Mouse (Mus musculus) inflammation-experienced regulatory T-cells, adult 6 months (primary cell): ENCODE results near the gene Wars. TPM values are rescaled to one million over a fixed set of nuclear protein-coding genes. Genes with fewer than 3 reads are reported as not detected.

Experiments
- ATAC-seq: one replicate; pipeline ENCODE4 v1.8.0; 2017
- polyA plus RNA-seq, 3 experiments: library from polyadenylated mRNA; unstranded; fragments of 100-300 nt; shearing (Covaris generic); gene quantifications; one replicate each; pipeline ENCODE4 v1.2.1; 2017

Gene Wars
- polyA plus RNA-seq, result 10 to 100 TPM; 47.8 to 53.4 (median 48.0) TPM

GRCm38 (mm10) chr12:108893715-108894431 lies at the start of gene Wars:
Gene Wars (minus strand): TSS chr12:108894174.
- ATAC-seq, result peak; percentile 86

GRCm38 (mm10) chr12:108942203-108942923 lies 48.4 kb upstream of the Wars start:
- ATAC-seq, result no peak

GRCm38 (mm10) chr12:108941282-108941681 lies 47.3 kb upstream of the Wars start:
- ATAC-seq, result no peak

GRCm38 (mm10) chr12:108940255-108940654 lies 46.3 kb upstream of the Wars start:
- ATAC-seq, result no peak

- ATAC-seq, result no peak
Measured at GRCm38 (mm10) chr12:108939317-108939716, 45.3 kb upstream of the Wars start.

- no peak for ATAC-seq
Measured at GRCm38 (mm10) chr12:108938844-108939243, 44.9 kb upstream of the Wars start.

- no peak for ATAC-seq
Measured at GRCm38 (mm10) chr12:108937506-108937905, 43.5 kb upstream of the Wars start.

- ATAC-seq, result no peak
Measured at GRCm38 (mm10) chr12:108936834-108937233, 42.9 kb upstream of the Wars start.

- no peak for ATAC-seq
Measured at GRCm38 (mm10) chr12:108934231-108934630, 40.3 kb upstream of the Wars start.

- ATAC-seq, result no peak
Measured at GRCm38 (mm10) chr12:108932113-108932512, 38.1 kb upstream of the Wars start.

- no peak for ATAC-seq
Measured at GRCm38 (mm10) chr12:108931341-108932053, 37.5 kb upstream of the Wars start.

- ATAC-seq, result no peak
Measured at GRCm38 (mm10) chr12:108929475-108929874, 35.5 kb upstream of the Wars start.

GRCm38 (mm10) chr12:108928249-108928648 lies 34.3 kb upstream of the Wars start:
- no peak for ATAC-seq

GRCm38 (mm10) chr12:108926606-108927111 lies 32.7 kb upstream of the Wars start:
- no peak for ATAC-seq

GRCm38 (mm10) chr12:108918753-108919152 lies 24.8 kb upstream of the Wars start:
- ATAC-seq, result no peak

GRCm38 (mm10) chr12:108917509-108917908 lies 23.5 kb upstream of the Wars start:
- no peak for ATAC-seq

- no peak for ATAC-seq
Measured at GRCm38 (mm10) chr12:108916447-108917042, 22.6 kb upstream of the Wars start.

- no peak for ATAC-seq
Measured at GRCm38 (mm10) chr12:108915893-108916292, 21.9 kb upstream of the Wars start.

GRCm38 (mm10) chr12:108914709-108915340 lies 20.9 kb upstream of the Wars start:
- no peak for ATAC-seq

GRCm38 (mm10) chr12:108914198-108914597 lies 20.2 kb upstream of the Wars start:
- ATAC-seq, result no peak

- no peak for ATAC-seq
Measured at GRCm38 (mm10) chr12:108912442-108912841, 18.5 kb upstream of the Wars start.

- no peak for ATAC-seq
Measured at GRCm38 (mm10) chr12:108909846-108910433, 16.0 kb upstream of the Wars start.
